Mouse (Mus musculus) brown adipose tissue, adult 24 weeks (tissue): Measurements from ENCODE around the gene Cltb. TPM values are rescaled to one million over a fixed set of nuclear protein-coding genes. Genes with fewer than 3 reads are reported as not detected.

Experiments
- H3K27ac ChIP-seq: fragments of 200-500 bp; replicated peaks from 2 replicates; pipeline ENCODE4 v1.5.1; 2012; ENCODE audit warnings: low read depth, mild to moderate bottlenecking, low read length
- H3K4me1 ChIP-seq: fragments of 200-500 bp; 2 replicates; pipeline ENCODE4 v1.6.1; 2012; ENCODE audit warnings: low read length, mixed read lengths; ENCODE audit not compliant: control insufficient read depth, insufficient read depth, insufficient read length
- H3K4me3 ChIP-seq: fragments of 200-500 bp; 2 replicates; pipeline ENCODE4 v1.5.1; 2012; ENCODE audit warnings: low read depth, mild to moderate bottlenecking, low read length, moderate library complexity; ENCODE audit not compliant: insufficient read depth
- polyA plus RNA-seq: library from polyadenylated mRNA; stranded (reverse); fragments of >200 nt; gene quantifications from 2 replicates; pipeline ENCODE4 v1.2.4, GENCODE M21; 2012; ENCODE audit not compliant: missing spikeins, insufficient read depth, insufficient read length

Cltb gene
- polyA plus RNA-seq, 1 experiment = 48.8 TPM

DNA sequence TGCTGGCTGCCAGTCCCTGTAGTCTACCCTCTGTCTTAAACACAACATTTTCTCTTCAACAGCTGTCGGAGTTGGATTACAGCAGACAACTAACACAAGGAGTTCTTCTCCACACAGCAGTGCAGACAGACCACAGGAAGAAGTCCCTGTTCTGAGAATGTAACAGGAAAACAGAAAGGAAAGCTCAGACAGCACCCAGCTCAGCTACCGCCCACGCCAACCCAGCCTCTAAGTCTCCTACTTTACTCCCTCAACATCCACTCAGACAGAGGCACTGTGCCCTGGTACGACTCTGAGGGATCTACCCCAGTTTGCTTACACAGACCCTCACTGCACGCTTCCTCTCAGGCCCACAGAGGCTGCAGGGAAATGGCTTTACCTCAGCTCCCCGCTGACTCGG is 50.5 kb downstream of the Cltb start:
- Histone ChIP-seq H3K4me3 (no peak overlapping the region), H3K4me1 (peaks cover 9% of the 10 kb centered on the region), H3K27ac (no peak overlapping the region)

DNA sequence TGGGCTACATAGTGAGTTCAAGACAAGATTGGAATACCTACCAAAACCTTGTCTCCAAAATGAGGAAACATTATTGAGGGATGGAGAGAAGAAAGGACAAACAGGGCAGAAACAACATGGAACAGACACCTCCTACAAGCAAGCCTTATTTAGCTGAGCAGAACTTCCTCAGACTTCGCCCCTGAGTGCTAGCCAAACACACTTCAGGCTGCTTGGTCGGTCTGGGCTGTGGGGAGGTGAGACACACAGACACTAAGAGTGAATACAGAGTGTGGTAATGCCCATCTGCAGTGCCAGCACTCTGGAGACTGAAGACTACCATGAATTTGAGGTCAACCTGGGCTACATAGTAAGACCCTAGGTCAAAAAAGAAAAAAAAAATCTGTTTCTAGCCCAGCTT is 51.5 kb downstream of the Cltb start:
- Histone ChIP-seq H3K4me1 (peaks cover 9% of the 10 kb centered on the region), H3K27ac (no peak overlapping the region)

DNA sequence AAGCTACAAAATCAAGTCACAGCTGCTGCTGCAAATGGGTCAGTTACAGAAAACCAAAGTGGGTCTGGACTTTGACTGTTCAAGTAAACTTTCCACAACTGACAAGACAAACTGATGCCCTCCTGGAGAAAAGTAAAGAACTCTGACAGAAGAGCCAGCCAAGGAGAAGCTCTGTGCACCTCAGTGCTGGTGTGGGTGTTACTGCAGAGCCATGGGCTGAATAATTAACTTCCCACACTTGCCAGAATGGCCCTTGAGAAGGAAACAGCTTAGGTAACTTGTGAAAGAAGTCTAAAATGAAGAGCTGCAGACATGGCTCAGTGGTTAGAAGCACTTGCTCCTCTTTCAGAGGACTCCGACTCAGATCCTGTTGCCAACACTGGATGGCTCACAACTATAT is 53.5 kb downstream of the Cltb start:
- Histone ChIP-seq H3K4me1 (peaks cover 4% of the 10 kb centered on the region; the same call in 1 of the 2 replicates), H3K4me3 (no peak overlapping the region), H3K27ac (no peak overlapping the region)

More for the DNA sequence above, 51.5 kb downstream of the Cltb start:
- no peak overlapping the region for H3K4me3 ChIP-seq

DNA sequence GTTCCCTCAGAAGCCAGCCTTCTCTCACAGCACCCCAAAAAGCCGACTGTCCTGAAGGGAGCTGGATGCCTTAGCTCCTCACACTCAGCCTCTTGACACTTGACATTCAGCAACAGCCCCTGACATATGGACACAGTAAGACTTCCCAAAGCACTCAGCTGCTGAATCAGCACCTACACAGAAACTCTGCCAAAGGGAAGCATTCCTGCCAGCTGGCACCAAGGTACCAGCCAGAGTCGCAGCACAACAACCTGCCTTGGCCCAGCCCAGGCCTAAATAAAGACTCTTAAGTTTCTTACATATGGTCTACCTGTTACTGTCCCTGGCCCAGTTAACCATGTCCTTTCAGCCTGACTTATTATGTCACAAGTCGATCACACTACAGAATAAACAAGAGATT is 54.3 kb downstream of the Cltb start:
- peaks cover 4% of the 10 kb centered on the region; the same call in 1 of the 2 replicates for H3K4me1 ChIP-seq
- peak overlapping the region; percentile 45; the same call in 1 of the 2 replicates for H3K27ac ChIP-seq
- H3K4me3 ChIP-seq = no peak overlapping the region

DNA sequence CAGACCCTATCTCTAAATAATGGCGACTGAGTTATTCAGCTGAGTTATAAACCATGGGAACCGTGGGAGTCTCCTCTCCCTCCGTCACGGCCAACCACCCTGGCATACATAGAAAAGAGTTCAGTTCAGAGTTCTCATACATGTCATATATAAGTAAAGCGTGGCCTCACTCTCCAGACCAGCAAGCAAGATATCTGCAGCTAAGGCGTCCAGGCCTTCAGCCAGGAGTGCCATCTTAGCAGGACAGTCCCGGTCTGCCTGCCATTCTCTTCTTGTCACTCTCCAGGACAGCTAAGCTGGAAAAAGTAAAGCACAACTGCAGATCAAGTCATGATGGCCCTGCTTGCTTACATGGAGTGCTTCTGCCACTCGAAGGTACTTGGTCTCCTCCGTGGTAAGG is 55.0 kb downstream of the Cltb start:
- Histone ChIP-seq H3K4me3 (no peak overlapping the region), H3K4me1 (peaks cover 4% of the 10 kb centered on the region; the same call in 1 of the 2 replicates), H3K27ac (0 out of 2 replicates have a peak overlapping the region, but pooled peaks have one; percentile 45)

DNA sequence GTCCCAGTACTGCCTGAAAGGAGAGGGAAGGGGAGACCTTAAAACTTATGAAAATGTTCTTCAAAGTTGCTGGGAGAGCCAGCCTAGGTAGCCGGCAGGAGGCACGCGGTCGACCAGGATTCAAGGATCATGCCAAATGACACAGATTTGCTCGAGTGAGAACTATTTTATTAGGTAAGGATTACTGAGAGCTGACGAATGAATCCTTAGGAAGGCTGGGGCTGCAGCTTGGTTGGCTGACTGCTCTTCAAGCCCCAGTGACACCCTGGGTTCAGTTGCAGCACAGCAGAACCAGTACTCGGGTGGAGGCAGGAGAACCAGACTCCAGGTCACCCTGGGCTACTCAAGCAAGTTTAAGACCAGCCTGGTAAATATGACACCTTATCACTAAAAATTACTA is 63.1 kb downstream of the Cltb start:
- H3K4me3 ChIP-seq = no peak overlapping the region
- H3K4me1 ChIP-seq = no peaks in the 10 kb centered on the region
- no peak overlapping the region for H3K27ac ChIP-seq

Other genes starting within 250 kb of the Cltb start
- 1.0 and 1.4 TPM in 2 replicates for gene Cplx2, start 240.0 kb downstream of the Cltb start, polyA plus RNA-seq
- gene Thoc3, start 142.5 kb downstream of the Cltb start, polyA plus RNA-seq = 18.7 and 22.4 TPM in 2 replicates
- 2.6 TPM in 2 replicates for gene Simc1, start 107.6 kb downstream of the Cltb start, polyA plus RNA-seq
- gene 4833439L19Rik, start 45.9 kb downstream of the Cltb start, polyA plus RNA-seq = 122 and 176 TPM in 2 replicates
- gene Arl10, start 36.3 kb downstream of the Cltb start, polyA plus RNA-seq = 3.7 and 6.7 TPM in 2 replicates
- gene Nop16, start 21.3 kb downstream of the Cltb start, polyA plus RNA-seq = 16.0 and 18.0 TPM in 2 replicates
- gene Higd2a, start 21.1 kb downstream of the Cltb start, polyA plus RNA-seq = 305 and 329 TPM in 2 replicates
- gene Faf2, start 10.4 kb upstream of the Cltb start, polyA plus RNA-seq = 26.1 and 26.3 TPM in 2 replicates
- 46.7 and 49.4 TPM in 2 replicates for gene Rnf44, start 82.6 kb upstream of the Cltb start, polyA plus RNA-seq
- gene Cdhr2, start 90.1 kb upstream of the Cltb start, polyA plus RNA-seq = not detected in 2 replicates
- gene Gprin1, start 138.5 kb upstream of the Cltb start, polyA plus RNA-seq = not detected in 2 replicates
- not detected in 2 replicates for gene Sncb, start 155.3 kb upstream of the Cltb start, polyA plus RNA-seq
- not detected in 2 replicates for gene Eif4e1b, start 172.7 kb upstream of the Cltb start, polyA plus RNA-seq
- 29.5 and 42.0 TPM in 2 replicates for gene Tspan17, start 178.0 kb upstream of the Cltb start, polyA plus RNA-seq